Mouse (Mus musculus): ENCODE measurements around the gene Auh.

Gene Auh

DNA sequence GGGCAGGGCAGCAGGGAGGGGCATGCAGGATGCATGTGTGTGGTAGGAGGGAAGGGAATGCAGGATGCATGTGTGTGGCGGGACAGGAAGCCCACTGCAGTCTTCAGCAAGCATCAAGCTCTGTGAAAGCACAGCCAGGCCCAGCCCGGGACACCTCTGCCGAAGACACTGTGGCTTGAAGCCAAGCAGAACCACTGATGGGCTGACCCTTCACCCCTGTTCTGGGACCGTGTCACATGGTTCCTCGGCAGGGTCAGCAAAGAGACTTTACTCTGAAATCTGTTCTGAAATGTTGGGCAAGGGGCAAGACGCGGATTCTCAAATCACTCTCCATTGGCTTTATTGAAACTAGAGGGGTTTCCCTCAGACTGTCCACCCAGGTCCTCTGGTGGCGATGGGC, 94.9 kb downstream of the Auh start:
- no peak for DNase-seq (ENCODE audit: low spot score in 2 of 2)

GRCm38 (mm10) chr13:52833748-52834147, 95.7 kb downstream of the Auh start:
- no peak for DNase-seq (ENCODE audit: low spot score in 2 of 2)

GRCm38 (mm10) chr13:52833220-52833619, 96.3 kb downstream of the Auh start:
- peak in 1 of 2 experiments; percentile 51 for DNase-seq (ENCODE audit: low spot score in 2 of 2)

DNA sequence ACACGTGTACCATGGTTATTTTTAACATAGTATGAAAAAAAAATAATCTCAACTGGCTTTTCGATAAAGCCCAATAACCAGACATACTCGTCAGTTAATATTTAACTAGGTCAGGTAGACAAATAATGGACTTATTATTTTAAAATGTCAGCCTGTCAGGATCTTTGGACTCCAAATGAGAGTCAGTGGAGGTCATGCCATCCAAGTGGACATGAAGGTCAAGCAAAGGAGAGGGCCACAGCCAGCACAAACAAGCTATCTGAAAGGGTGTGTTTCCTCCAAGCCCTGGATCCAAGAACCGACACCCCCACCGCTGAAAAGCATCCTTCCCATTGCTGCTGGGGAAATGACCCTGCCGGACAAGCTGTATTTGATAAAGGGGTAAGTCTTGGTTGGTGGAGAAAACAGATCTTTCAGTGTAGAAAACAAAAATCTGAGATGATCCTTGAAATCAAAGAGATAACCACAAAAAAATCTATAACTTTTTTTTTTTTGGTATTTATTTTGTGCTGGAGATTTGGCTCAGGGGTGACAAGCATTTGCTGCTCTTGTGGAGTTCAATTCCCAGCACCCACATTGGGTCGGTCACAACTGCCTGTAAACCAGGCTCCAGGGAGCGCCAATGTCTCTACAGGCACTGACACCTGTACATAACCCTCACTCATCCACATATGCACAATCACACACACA, 96.9 kb downstream of the Auh start:
- no peak for DNase-seq (ENCODE audit: low spot score in 2 of 2)

DNA sequence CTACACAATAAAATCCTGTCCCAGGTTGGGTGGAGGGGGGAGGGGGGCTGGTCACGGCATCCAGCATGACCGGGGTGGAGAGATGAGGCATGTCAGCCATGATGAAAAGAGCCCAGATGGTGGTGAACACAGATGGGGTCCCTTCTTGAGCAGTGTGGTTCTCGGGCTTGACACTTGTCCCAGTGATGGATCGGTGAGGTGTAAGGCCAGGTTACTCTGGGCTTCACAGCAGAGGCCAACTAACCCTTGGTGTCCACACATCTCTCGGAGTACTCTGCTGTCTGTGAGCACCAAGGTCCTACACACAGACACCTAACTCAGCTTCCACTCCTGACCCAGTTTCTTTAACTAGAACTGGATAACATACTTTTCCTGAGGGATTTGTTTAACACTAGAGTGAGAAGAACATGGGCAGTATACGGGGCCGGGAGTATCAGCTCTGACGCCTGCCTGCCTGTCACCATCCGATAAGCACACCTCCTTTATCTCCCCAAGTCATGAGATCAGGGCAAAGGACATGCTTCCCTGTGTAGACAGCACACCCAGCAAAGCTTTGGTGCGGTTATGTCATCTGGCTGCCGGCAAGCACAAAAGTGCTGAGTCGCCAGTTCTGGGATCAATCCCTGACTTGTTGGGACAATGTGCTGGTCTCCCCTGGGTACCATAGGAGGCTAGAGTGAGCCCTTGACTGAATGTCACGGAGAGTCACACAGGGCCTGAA, 98.3 kb downstream of the Auh start:
- DNase-seq (ENCODE audit: low spot score in 2 of 2): no peak

- DNase-seq (ENCODE audit: low spot score in 2 of 2): peak; percentile 28 to 29
Measured at GRCm38 (mm10) chr13:52828946-52829523, 100.4 kb downstream of the Auh start.

DNA sequence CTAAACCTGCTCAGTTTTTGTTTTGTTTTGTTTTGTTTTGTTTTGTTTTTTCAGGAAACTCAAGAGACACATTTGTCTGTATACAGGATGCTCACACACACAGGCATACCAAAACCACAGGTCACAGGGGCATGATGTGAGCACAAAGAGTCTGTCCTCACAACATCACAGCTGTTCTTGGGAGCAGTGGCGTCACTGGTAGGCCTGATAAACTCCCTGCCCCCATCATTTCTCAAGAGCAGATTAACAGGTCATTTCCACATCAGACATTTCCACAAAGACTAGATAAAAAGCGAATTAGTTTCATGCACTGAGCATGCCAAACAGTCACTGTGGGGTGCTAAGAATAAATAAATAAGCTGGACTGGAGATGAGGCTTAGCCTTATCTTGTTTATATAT, 101.3 kb downstream of the Auh start:
- no peak for DNase-seq (ENCODE audit: low spot score in 2 of 2)

DNA sequence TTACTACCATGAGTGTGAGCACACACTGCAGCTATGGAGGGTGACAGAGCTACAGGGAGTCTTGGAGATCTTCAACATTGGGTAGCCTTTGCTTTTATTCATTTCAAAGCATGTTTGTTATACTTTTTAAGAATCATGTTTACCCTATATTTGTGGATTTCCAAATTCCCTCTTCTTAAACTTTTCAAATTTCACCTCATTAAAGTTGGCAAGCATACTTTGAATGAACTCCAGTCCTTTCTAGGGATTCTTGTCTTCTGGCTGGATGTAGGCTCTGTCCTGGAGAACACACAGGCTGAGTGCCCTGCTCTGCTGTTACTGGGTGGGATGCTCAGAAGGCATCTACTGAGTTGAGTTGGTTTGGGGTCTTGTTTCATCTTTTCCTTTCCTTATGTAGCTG, 102.8 kb downstream of the Auh start:
- DNase-seq (ENCODE audit: low spot score in 2 of 2): no peak

GRCm38 (mm10) chr13:52824754-52825153, 104.7 kb downstream of the Auh start:
- DNase-seq (ENCODE audit: low spot score in 2 of 2): no peak

DNA sequence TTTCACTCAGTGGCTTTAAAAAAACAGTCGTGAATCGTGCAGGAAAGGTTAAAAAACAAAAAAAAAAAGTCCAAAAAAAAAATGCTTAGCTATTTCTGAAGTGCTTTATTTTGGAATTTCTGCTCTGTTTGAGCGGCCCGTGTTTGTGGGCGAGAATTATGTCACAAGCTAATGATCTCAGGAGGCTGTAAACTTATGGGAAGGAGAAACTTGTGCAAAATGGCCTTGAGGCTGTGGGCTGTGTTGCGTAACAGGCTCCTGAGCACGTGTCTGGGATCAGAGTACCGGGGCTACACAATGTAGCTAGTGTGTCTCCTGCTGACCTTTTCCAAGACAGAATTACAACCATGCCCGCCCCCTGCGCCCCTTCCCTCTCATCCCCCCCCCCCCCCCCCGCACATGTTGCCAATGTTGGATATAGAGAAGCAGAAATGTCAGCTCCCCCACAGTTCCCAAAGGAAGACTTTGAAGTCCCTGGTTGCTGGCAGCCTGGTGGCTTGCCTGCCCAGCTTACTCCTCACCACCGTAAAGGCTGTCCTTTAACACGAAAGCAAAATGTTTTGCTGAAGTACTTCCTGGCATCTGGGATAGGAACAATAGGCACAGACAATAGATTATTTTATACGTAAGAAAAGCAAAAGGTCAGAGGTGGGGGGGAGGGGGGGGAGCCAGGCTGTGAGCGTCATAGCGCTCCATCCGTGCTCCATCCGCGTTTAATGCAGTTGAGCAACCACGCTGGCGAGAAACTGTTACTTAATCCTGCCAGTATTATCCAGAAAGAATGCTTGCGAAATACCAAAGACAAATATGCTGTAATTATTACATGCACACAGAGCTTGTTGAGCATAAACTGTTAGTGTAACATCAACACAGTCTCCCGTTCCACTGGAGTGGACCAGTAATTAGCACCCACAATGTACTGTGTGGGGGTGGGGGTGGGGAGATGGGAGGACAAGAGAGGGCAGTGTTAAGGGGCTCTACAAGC, 107.0 kb downstream of the Auh start:
- DNase-seq (ENCODE audit: low spot score in 2 of 2): no peak

GRCm38 (mm10) chr13:52821571-52821970, 107.9 kb downstream of the Auh start:
- no peak for DNase-seq (ENCODE audit: low spot score in 2 of 2)

- no peak for DNase-seq (ENCODE audit: low spot score in 2 of 2)
Measured at GRCm38 (mm10) chr13:52819901-52820300, 109.6 kb downstream of the Auh start.

GRCm38 (mm10) chr13:52818760-52819159, 110.7 kb downstream of the Auh start:
- no peak for DNase-seq (ENCODE audit: low spot score in 2 of 2)

GRCm38 (mm10) chr13:52817991-52818491, 111.4 kb downstream of the Auh start:
- DNase-seq (ENCODE audit: low spot score in 2 of 2): no peak

- DNase-seq (ENCODE audit: low spot score in 2 of 2): no peak
Measured at GRCm38 (mm10) chr13:52813750-52814149, 115.7 kb downstream of the Auh start.

DNA sequence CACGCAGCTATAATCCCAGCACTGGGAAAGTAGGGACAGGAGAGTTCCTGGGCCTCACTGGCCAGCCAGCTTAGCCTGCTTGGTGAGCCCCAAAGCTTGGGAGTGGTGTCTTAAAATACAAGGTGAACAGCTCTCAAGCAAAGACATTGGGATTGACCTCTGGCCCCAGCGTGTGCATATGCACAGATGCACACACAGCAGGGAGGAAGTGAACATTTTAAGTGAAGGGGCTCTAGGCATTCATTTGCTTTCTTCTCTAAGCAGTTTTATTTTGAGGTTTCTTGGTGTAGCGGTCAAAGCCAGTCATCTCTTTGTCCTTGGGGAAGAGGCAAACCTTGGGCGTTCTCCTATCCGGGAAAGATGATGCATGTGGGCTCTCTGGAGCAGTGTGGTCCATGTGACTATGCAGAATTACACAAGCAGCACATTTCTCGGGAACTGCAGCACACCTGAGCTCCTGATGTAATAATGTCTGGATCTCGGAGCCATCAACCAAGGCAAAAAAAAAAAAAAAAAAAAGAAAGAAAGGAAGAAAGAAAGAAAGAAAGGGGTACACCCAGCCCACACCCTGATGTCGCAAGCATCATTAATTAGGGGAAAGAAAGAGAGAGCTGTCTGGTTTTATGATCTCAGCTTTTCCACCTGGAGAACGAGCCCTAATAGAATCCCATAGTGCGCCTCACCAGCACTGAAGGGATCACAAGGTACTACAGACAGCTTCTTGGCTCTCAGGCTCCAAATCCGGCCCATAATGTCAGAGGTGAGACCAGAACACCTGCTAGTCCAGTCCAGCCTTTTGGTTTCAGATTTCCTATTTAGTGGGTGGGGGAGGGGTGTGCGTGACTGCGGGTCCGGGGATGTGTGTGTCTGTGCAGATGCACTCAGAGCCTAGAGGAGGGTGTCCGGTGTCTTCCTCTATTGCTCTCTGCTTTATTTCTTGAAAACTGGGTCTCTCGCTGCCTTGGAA, 116.6 kb downstream of the Auh start:
- no peak for DNase-seq (ENCODE audit: low spot score in 2 of 2)

- no peak for DNase-seq (ENCODE audit: low spot score in 2 of 2)
Measured at GRCm38 (mm10) chr13:52807722-52808121, 121.8 kb downstream of the Auh start.

- DNase-seq (ENCODE audit: low spot score in 2 of 2): no peak
Measured at GRCm38 (mm10) chr13:52806029-52806428, 123.5 kb downstream of the Auh start.

DNA sequence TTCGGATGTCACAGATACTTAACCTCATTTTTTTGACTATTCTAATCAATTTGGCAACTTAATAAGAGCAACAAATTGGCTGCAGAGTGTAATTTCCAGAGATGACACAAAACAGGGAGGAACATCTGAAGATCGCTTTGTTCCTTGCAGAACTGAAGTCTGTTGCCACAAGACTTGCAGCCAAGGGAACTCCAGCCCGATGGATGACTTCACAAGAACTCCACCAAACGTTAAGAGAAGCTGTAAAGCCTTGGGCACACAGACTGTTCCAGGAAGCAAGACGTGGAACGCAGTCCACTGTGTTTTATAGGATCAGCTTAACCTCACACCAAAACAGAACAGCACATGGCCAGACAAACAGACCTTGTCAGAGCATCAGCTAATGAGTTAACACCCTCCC, 123.9 kb downstream of the Auh start:
- no peak for DNase-seq (ENCODE audit: low spot score in 2 of 2)

DNA sequence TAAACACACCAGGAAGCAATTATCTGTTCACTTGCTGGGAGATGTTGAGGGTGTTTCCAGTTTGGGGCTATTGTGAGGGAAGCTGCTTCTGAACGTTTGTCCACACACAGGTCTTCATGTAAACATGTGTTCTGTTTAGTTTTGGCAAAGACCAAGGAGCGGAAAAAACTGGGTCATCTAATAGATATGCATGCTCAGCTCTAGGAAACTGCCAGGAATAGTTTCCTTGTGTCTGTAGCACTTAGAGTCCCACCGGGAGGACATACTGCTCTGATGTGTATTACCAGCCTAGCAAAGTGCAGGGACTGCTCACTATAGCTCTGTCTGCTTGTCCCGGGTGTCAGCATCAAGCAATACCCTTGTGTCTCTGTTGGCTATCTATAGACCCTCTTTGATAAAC, 127.0 kb downstream of the Auh start:
- no peak for DNase-seq (ENCODE audit: low spot score in 2 of 2)
